Mouse (Mus musculus): Measurements from ENCODE around the gene Gngt1. TPM values are rescaled to one million over a fixed set of nuclear protein-coding genes. Genes with fewer than 3 reads are reported as not detected.
A peak's percentile ranks its signal among the peaks of the same experiment; 100 is the strongest.

Gene Gngt1
- total RNA-seq (2021): not detected
- long read RNA-seq, experiment 1: 0 reads
- long read RNA-seq, experiment 2: 0 reads

DNA sequence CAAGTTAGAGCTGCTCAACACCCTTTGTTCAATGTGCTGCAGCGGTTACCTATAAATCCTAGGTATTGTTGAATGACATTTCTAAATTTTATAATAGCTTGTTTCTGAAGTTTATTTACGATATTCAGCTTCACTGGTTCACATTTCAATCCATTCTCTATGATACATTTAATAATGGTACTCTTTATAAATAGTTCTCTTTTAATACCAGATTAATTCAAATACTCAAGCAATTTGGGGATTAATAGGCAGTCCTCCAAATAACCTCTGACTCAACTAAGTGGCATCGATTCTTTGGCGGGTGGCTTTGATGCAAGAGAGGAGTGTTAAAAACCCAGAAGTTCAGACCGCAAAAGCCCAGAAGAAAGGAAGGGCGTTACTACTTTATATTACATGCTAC is at the start of gene Gngt1:
TSS of gene Gngt1 (plus strand) at position 301 of the 400 bp plus-strand sequence.
- DNase-seq: no peak

GRCm38 (mm10) chr6:3954969-3955368 is 38.6 kb upstream of the Gngt1 start:
- no peak for DNase-seq

DNA sequence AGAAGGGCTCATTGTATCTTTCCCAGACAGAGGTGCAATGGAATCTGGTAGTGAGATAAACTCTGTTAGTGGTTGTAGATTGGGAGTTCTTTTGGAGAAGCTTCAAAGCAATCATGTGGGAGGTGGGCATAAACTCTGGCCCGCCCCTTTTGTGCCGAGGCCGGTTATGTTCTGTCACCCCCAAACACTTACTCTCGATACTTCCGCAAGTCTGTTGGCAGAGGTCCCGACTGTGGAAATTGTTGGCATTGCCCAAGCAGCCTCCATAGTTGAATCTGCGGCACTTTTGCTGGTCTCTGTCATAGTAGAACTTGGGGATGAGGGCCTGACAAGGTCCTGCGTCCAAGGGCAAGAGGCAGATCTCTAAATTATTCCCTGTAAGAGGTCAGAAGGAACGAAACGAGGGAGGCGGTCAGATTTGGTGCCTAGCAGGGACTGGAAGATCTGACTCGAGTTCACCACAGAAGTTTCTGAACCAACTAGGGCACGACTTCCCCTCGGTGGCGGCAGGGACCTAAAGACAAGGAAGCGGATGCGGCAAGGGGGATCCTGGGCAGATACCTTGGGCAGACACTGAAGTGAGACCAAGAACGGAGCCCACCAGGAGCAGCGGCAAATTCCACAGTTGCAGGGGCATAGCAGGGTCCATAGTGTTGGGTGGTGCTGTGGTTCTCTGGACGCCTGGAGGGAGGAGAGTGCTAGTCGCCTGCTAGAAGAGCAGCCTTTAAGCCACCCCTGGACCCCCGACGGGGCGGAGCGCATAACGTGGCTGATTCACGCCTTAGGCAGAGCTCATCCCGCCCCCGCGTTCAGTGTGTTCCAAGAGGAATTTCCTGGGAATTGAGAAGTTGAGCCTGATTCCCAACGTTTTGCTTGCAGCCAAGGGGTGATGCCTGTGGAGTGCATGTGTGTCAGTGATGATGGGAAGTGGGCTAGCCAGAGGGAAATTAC is 25.6 kb upstream of the Gngt1 start:
- peak; percentile 31 for DNase-seq

- DNase-seq: no peak
These were observed 19.9 kb upstream of the Gngt1 start for GRCm38 (mm10) chr6:3973679-3974078.

GRCm38 (mm10) chr6:3982661-3983284 is 10.8 kb upstream of the Gngt1 start:
- DNase-seq: no peak

DNA sequence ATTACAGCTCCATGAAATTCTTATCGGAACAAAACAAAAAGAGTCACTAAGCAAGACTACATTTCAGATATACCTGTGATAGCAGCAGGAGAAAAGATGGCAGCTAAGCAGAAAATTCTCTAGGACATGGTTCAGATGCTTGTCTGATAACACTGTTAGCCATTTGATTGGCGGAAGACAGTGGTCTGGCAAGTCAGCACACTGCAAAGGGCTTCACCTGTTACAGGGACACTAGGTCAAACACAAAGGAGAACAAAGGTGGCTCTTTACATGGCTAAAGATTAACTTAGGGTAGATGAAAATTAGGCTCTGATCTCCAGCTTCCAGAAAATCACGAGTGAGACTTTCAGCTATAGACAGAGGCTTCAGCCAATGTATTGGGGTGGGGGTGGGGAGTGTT is 4.8 kb upstream of the Gngt1 start, which contains the start of gene Tfpi2:
TSS of gene Tfpi2 (minus strand) at position 170 of the 400 bp plus-strand sequence.
- DNase-seq: no peak

DNA sequence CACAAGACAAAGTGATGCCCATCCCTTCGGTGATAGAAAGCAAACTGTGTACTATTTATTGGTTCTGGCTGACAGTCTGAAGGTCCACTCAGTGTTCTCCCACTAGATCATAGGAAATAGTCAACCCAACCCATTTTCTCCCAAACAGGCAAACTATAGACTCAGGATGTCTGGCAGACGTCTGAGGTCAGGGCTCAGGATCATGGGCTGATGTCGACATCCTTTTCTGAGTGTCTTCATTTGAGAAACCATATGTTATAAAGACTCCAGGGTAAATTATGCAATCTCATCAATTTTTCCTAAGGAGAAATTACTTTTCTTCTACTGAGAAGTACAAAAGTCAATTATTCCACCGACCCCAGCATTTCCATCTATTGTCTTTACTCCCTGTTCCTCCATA is 4.5 kb downstream of the Gngt1 start:
- no peak for DNase-seq

DNA sequence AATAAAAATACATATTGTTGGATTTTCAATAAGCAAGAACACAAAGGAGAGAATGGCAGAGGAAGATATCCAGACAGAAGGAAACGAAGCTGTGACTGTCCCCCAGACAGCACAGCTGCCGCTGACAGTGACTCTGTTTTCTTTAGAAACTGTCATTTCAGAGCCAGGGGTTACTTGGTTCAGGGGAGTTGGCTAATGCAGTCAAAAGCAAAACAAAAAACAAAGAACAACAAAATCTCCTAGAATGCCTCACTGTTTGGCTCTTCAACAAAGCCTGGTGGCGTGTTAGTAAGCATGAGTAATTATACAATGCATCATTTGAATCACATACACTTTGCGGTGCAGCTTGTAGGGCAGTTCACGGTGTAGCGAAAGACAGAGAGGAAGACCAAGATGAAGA is 5.7 kb downstream of the Gngt1 start:
- DNase-seq: no peak

DNA sequence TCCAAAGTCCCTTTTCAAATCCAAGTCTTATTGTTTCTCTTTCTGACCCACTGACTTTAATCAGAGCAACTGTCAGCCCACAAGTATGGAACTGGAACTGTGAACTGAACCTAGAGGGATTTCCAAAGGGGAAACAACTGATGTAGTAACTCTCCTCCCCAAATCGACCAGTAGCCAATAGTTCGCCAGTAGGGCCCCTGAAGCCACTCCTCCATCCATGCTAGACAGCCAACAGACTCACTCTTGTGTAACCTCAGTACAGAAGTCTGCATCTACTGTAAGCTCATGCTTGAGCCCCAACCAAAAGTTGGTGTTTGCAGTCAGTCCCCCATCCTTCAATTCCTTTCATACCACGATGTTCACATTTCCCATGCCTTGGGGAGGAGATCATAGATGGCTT is 7.1 kb downstream of the Gngt1 start:
- DNase-seq: no peak

GRCm38 (mm10) chr6:4003445-4003844 is 9.9 kb downstream of the Gngt1 start:
- DNase-seq: no peak

- DNase-seq: peak; percentile 82
These were observed 10.3 kb downstream of the Gngt1 start, which contains the start of gene Gng11 for GRCm38 (mm10) chr6:4003890-4004306. Gene Gng11 (plus strand): TSS chr6:4003904.

GRCm38 (mm10) chr6:4004808-4005207 is 11.2 kb downstream of the Gngt1 start:
- no peak for DNase-seq

- DNase-seq: no peak
These were observed 15.0 kb downstream of the Gngt1 start for GRCm38 (mm10) chr6:4008501-4009040.

DNA sequence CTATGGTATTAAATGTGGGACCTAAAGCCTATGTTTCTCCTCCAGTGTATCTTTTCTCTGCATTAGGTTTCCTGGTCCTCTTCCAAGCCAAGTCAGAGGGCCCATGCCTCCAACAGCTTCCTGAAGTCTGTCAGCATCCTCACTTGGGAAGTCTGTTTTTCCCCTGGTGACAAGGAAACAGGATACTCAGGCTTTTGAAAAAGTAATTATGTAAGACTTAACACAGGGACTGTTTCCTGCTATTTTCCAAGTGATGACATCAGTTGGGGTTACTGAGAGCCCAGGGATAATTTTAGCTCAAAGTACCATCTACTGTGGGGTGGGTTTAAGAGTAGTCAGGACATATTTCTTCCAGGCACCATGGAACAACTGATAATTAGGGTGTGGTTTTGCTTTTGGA is 16.0 kb downstream of the Gngt1 start:
- no peak for DNase-seq

DNA sequence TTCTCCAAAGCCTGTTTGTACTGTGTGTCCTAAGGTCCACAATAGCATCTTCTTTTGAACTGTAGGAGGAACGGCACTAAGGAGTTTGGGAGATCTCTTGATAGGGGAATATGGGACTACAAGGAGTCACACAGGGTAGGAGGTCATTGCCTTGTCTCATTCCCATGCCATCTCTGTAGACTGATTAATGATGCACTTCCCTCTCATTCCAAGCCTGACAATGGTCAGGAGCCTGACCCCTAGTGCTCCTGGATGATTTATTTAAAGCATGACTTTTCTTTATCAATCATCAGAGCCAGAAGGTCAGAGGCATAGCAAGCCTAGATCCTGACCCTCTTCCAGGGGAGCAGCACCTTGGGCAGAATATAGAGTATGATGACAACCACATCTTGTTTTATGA is 29.1 kb downstream of the Gngt1 start:
- DNase-seq: no peak

- no peak for DNase-seq
These were observed 32.8 kb downstream of the Gngt1 start for GRCm38 (mm10) chr6:4026367-4026766.

- DNase-seq: no peak
These were observed 37.4 kb downstream of the Gngt1 start for GRCm38 (mm10) chr6:4030956-4031355.

DNA sequence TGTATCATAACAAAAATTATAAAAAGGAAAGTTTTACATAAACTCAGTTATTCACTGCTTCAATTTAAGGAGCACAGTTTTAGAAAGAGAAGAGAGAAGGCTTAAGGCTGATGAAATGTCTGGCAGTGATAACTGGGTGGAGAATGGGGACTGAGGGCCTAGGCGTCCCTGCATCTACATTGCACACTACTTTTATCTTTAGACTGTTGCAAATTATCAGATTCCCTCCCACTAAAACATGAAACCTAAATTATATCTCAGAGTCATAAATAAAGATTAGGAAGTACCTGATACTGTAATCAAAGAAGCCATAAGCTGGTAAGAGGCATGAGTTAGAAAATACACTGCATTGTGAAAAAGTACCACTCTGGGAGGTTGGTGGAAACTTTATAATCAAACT is 48.2 kb downstream of the Gngt1 start:
- DNase-seq: no peak

Other genes starting within 250 kb of the Gngt1 start
- gene Calcr, start 229.1 kb upstream of the Gngt1 start, total RNA-seq (2021): 1 to 10 TPM; 2.4 to 2.9 TPM
- gene Tfpi2, start 4.9 kb upstream of the Gngt1 start, total RNA-seq (2021): 1 to 10 TPM; 1.6 to 2.7 TPM
- 10 to 100 TPM; 64.0 to 65.6 TPM for gene Gng11, start 10.1 kb downstream of the Gngt1 start, total RNA-seq (2021)
- gene Bet1, start 93.2 kb downstream of the Gngt1 start, total RNA-seq (2021): 10 to 100 TPM; 23.7 to 27.1 TPM

All from gastrocnemius, postnatal 10 days (tissue).